Mouse (Mus musculus) liver (tissue): ENCODE results near the gene Slc25a13.
A peak's percentile ranks its signal among the peaks of the same experiment; 100 is the strongest.

Experiments
- DNase-seq: peaks from one replicate; pipeline ENCODE4 v3.0.0-alpha.2; 2020; ENCODE audit warnings: mixed read lengths

Gene Slc25a13

GRCm38 (mm10) chr6:6011364-6011763 is 205.6 kb downstream of the Slc25a13 start:
- DNase-seq = no peak

- peak; percentile 66 for DNase-seq
Measured at GRCm38 (mm10) chr6:6005762-6006431, 211.1 kb downstream of the Slc25a13 start.

GRCm38 (mm10) chr6:6004756-6005485 is 212.1 kb downstream of the Slc25a13 start:
- no peak for DNase-seq

GRCm38 (mm10) chr6:6002061-6002460 is 214.9 kb downstream of the Slc25a13 start:
- no peak for DNase-seq

GRCm38 (mm10) chr6:5997535-5997934 is 219.4 kb downstream of the Slc25a13 start:
- DNase-seq = no peak

GRCm38 (mm10) chr6:5993056-5993455 is 223.9 kb downstream of the Slc25a13 start:
- DNase-seq = no peak

GRCm38 (mm10) chr6:5991817-5992755 is 224.9 kb downstream of the Slc25a13 start:
- DNase-seq = no peak

- no peak for DNase-seq
Measured at GRCm38 (mm10) chr6:5991243-5991642, 225.7 kb downstream of the Slc25a13 start.
